Mouse (Mus musculus) kidney, postnatal 25 days (tissue): ENCODE measurements around the gene Wnt7b.

Experiments used
- DNase-seq, 2 experiments: peaks; one replicate each; pipeline ENCODE4 v3.0.0; 2021; ENCODE audit warnings: mixed read lengths in 2 of 2

Wnt7b gene

DNA sequence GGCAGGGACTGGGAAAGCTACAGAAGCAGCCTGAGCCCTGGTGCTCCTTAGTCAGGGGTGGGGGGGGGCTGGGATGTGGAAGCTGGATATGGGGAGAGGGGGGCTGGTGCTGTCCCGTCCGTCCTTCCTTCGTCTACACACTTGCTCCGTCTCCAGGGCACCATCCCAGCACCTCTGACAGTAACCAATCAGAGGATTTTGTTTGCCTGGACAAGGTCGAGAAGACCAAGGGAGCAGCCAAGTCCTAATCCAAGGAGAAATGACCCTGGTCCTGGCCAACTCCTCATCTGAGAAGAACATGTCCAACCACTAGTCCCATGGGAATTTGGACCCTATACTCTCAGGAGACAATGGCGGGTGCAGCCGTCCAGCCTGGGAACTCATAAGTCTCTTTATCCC lies 18.4 kb upstream of the Wnt7b start:
- DNase-seq = peak in 1 of 2 experiments; percentile 41

DNA sequence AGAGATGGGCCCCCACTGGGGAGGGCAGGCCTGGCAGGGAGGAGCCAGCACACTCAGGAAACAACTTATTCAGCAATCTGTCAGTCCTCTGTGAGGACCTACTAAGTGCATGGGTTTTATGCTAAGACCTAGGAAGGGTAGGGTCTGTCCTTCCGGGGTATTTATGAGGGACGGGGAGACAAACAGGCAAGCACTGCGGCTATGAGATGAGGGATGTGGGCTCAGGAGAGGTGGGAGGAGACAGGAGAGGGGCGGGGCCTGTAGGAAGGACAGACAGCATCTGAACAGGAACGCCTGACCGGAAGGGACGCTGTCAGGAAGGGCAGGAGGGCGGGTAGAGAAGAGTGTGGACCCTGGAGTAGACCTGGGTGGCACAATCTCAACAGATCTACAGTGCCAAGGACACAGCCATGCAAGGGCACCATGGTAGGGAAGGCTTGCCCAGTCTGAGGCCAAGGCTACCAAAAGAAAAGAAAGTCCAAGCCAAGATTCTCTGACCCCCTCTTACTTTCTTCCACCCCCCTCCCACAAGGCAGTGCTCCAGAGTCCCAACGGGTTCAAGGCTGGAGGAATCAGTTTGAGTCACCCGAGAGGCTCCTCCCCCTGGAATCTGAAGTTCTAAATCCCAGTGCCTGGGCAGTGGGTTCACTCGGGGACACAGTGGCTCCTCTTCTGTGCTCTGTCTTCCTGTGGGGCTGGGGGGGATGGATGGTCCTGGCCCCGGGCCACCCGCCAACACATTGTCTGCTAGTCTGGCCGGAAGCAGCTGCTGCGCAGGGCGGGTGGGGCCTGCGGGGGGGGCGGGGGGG lies 17.8 kb upstream of the Wnt7b start:
- peak; percentile 93 to 96 for DNase-seq

DNA sequence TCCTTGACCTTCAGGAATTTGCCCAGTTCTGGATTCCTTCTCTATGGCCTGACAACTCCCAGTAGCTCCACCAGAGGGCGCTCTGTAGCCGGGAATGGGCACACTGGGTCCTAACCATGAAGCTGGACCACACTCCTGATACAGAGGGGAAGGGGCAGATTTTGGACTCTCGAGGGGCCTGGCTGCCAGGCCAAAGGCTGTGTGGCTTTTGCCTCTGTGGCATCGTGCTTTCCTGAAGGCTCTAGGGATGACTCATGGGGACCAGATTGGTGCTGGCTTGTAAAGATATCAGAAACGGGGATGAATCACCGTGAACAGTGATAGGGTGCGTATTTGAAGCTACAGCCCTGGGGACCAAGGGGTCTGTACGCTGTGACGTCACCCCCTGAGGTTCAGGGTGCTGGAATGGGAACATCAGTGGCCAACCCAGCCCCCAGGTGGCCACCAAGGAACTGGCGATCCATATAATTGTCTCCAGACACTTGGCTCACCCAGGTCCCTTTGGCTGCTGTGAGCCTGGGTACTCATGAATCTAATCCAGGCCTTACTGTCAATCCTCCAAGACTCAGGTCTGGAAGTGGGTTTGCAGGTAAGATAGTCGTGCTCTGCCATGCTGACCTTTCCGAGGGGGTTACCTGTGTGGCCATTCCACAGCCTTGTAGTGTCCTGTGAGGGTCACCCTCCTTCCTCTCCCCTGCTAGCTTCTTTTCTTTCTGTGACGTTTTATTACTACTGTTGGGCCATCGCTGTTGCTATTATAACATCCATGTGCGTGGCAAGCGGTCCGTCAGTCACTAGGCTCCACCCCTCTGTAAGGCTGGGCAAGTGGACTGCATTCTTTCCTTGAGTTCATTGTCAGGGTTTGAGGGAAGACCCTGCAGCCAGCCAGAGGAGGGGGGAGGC lies 17.0 kb upstream of the Wnt7b start:
- peak; percentile 84 to 87 for DNase-seq

DNA sequence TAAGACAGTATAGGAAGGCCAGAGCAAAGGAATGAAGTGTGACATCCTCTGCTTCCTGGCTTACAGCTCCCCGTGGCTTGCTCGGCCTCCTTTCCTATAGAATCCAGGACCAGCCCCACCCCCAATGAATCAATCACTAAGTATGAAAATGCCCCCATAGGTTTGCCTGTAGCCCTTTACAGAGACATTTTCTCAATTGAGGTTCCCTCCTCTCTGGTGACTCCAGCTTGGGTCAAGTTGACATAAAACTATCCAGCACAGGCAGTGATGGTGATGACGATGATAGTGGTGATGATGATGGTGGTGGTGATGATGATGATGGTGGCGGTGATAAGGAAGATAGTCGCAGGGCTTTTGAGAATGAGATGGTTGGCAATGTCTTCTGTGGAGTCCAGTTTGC lies 16.2 kb upstream of the Wnt7b start:
- DNase-seq = no peak

DNA sequence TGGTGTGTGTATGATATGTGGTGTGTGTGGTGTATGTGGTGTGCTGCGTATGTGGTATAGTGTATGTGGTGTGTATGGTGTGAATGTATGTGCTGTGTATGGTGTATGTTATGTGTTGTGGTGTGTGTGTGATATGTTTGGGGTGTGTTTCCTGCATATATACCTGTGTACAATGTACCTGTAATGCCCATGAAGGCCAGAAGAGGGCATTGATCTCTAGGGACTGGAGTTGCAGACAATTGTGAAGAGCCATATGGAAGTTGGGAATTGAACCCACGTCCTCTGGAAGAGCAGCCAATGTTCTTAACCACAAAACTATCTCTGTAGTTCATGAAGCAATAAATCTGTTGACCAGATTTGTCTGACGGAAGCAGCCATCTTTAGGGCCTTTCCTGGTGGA lies 15.1 kb upstream of the Wnt7b start:
- peak in 1 of 2 experiments; percentile 67 for DNase-seq

DNA sequence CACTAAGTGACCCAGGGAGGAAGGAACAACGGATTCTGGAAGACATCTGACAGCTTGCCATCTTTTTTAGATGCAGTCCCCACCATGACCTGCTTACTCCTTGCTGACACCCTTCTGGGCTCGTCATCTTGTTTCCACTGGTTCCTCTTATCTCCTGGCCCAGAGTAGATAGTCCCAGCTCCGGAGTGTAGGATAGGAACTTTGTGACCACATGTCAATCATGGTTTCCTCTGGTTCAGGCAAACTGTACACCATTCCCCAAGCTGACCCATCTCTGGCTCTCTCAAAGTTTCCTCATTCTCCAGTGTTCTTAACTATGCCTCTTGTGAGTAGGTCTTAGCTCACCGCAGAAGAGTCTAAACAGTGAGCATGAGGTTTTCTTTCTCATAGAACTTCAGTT lies 10.4 kb upstream of the Wnt7b start:
- DNase-seq = no peak

DNA sequence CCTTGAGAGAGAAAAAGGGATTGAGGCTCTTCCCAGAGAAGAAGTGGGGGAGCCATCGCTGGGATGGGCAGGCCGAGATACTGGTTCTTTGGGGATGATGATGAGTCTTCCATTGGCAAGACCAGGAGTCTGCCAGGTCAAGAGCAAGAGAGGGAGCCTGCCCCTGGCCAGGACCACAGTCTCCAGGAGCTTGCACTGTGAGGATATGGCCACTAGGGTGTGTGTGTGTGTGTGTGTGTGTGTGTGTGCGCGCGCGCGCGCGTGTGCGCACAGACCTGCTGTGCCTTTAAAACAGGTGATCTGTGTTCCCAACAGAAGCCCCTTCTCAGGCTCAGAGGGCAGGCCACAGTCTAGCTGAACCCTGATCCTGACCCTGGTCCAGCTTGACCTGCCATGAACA lies 8.6 kb upstream of the Wnt7b start:
- DNase-seq = no peak

DNA sequence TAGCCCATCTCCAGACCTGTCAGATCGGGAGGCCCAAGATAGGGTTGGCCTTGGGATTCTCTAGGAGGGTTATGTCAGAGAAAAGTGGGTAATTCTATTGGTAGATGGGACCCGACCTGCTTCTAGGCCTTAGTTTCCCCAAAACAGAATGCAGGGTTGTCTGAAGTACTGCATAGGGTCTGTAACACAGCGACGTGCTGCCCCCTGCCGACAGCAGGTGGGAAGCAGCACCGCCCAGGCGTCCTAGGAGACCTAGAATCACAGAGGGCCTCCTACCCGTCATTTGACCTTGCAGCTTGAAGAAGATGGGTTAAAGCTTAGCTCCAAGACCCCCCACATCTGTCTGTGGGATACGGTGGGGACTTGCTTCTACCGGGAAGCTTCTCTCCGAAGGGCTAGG lies 1.2 kb upstream of the Wnt7b start:
- DNase-seq = peak; percentile 70 to 82

DNA sequence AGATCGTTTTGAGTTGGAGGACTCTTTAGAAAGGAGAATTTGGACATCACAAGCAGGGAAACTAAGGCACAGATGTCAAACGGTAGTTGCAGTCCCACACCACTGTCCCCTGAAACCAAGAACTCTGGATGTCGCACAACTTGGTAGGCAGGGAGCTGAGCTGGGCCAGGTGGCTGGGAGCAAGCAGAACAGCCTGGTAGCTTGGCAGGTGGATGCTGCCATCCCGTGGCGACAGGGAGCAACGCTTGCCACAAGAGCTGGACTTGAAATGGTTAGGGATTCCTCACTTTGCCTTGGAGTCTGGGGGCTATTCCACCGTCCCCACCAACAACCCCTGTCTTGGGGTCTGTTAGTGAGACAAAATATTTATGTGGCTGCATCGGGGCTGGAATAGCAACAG lies 751 bp upstream of the Wnt7b start:
- DNase-seq = peak; percentile 84 to 87

DNA sequence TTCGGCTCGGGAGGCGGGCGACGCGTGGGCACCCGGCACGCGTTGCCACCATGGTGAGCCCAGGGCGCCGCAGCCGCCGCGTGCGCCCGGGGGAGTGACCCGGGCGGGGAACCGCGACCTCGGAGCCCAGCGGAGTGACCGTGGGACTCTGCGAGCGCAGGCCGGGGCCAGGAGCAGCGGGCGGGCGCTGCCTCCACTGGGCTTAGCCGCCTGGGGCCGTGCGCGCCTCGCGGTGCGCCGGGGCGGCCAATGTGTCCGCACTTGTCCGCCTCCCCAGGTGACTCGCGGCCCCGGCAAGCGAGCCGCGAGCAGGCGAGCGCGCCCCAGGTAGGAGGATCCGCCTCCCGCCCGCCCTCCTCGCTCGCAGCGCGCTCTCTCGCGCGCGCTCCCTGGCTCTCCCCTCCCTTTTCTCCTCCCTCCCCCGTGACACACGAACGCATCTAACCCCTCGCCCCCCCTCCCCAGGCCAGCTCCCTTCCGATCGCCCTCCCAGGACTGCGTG lies 659 bp downstream of the Wnt7b start:
- DNase-seq = peak; percentile 16 to 56

DNA sequence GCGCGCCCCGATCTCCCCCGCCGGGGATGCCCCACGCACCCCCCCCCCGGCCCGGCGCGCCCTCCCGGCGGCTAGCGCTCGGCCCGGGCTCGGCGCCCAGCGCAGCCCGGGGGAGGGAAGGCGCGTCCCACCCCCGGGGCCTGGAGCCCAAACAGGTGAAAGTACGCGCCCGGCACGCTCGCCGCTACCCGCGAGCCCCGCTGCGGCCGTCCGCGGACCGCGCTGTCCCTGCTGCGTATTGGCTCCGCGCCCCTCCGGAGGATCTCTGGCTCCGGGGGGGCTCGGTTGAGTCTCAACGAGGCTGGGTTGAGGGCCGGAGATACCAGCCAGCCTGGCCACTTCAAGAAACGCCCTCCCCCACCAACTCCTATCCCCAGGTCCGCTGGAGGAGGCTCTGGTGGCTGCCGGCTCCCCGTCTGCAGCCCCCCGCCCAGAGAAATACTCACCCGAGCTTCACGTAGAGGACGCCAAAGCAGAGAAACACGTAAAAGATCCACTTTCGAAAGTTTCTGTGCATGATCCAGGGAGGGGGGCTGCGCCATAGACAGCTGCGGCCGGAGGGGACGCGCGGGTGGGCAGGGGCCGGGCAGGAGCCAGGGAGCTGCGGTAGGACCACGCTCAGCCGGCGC lies 1.2 kb downstream of the Wnt7b start:
- no peak for DNase-seq

DNA sequence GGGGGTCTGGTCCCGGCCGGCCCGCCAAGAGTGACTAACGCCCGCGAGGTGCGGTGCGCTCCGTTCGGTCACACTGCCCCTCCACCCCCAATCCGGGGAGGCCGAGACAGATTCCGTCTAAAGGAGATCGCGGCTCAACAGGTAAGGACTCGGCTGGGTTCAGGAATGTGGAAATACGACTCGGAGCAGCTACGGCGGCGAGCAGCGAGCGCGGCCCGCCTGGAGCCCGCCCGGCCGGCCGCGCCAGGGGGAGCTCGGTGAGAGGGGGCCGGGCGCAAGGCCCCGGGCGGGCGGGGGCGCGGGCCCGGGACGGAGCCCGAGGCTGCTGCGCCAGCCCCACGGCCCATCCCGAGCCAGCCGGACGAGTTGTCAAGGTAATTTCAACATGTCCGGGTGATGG lies 1.8 kb downstream of the Wnt7b start:
- peak; percentile 17 to 52 for DNase-seq

DNA sequence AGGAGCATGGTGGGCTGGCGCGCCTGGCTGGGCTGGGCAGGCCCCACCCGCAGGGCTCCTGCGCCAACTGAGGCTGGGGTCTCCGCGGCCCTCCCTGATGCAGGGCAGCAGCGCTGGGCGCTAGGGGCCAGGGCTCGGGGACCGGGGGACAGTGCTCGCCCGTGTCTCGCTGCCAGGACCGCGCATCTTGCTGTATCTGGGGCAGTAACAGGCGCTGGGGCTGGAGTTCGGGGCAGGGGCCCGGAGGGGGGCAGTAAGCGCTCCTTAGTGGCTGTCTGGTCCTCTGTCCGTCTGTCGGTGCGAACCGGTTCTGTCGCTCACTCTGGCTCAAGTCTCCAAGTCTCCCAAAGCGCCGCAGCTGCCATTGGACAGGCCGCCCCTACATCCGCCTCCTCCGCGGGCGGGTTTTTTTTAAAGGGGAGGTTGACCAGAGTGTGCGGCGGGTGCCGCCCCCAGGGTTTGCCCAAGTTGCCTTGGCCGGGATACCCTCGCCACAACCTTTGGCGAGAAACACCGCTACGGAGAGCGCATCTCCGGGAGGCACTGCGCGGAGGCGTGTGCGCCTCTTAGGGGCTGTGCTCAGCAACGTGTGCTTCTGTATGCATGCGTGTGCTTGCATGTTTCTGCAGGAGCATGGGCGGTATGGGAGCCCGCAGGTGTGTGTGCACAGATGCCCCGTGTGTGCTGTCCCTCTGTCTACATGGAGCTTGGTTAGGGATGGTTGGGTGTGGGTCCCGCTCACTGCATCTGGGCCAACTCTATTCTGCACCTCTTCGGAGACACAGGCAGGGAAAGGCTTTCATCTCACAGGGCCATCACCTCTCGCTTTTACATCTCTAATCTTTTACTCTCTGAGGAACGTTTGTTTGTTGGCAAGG lies 4.5 kb downstream of the Wnt7b start:
- no peak for DNase-seq

DNA sequence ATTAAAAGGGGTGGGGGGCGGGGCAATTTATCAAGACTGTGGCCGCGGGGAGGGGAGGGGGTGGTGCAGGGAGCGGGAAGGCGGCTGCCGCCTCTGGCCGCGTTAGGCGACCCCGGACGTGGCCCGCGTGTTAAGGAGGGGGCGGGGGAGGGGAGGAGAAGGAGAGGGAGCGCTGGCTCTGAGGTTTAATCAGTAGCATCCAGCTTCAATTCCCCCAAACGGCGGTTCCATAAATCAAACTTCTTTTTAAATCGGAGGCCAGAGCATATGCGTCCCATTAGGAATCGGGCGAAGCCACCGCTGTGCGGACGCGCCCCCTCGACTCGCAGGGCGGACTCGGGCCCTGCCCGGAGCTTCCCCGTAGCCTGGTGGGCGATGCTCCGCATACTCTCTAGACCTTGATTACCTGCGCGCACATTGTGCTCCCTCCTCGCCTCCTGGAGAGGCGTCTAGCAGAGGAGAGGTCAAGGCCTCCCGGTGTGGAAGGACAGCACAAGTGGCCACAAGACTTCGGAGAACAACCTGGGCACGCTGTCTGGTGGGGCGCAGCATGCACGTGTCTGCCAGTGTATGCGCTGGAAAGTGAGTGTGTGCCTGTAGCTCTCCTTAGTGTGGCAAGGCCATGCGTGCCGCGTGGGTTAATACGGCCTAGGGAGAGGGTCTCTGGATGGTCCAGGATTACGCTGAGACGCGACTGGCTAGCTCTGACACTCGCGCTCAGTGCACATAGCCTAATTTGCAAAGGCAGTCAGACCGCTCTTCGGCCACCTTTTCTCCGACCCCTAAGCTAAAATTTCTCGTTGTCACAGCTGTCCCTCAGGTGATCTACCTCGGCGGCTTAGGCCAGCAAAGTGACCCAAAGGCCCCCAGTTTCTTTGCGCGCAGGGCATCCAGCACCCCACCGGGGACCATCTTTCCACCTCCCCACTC lies 5.5 kb downstream of the Wnt7b start:
- DNase-seq = peak in 1 of 2 experiments; percentile 29

DNA sequence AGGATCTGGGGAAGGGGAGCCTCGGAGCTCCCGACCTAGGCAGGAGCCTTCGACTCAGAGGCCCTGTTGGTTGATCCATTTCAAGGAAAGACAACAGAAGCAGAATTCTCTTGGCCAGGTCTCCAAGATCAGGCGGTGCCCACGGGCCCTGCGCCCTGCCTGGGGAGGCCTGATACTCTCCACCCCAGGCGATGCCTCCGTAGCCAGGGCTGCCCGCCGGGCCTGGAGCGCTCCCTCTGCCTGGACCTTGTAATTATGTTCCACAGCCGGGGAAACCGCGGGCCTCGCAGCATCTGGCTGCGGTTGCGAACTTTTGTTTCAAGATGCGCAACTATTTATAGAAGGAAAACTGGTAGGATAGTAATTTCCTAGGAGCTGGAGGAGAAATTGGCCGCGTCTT lies 6.2 kb downstream of the Wnt7b start:
- no peak for DNase-seq

DNA sequence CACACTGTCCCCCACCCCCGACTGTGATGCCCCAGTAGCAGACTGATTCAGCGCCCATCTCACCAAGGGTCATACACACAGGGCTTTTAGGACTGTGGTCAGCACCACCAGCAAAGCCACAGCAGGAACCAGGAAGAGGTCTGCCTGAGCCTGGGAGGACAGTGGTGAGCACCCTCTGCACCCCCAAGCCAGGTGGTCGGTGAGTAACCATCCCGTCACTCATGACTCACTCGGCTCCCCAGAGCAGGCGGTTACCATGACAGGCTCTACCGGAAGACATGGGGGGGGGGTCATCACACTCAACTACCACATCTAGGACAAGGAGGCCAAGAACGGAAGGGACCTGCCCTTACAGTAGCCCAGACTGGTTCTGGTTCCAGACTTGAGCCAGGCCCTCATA lies 7.7 kb downstream of the Wnt7b start:
- no peak for DNase-seq

DNA sequence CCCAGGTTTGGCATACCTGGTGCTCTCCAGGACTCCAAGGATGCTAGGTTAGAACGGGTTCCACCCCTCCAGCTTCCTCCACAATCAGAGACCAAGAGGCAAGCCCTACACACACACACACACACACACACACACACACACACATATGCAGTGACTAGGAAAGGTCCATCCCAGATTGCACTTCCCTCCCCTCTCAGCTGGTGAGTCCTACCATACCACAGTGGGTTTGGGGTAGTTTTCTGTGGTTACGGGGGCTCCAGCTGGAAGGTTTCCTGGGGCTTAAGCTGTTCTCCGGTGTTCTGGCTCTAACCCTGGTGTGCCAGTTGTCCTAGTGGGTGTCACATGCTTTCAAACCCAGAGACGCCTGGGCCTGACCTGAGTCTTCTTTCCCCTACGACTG lies 8.2 kb downstream of the Wnt7b start:
- no peak for DNase-seq

DNA sequence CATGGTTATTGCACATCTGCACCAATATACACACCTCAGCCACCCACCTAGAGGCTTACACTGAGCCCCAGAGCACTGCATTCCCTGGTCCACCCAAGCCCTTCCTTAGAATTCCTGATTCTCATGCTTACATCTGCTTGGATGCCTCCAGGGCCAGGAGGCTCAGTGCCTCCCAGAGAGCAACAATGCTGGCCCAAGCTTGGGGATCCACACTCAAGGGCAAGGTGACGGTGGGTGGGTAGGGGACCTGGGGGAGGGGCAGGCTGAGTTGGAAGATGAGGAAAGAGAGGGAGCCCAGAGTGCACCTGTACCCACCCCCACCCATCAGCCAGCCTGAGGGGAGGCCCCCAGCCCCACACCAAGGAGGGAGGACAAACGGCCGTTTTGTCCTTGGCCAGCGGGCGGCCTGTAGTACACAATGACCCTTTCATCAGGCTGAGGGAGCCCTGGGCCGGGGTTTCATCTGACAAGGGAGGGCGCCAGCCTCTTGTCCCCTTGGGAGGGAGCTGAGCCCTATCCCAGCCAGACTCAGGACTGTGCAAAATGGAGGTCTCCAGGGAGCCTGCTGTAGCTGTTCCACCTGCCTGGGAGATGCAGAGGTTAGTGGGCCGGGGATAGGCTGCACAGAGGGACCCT lies 9.5 kb downstream of the Wnt7b start:
- DNase-seq = no peak

DNA sequence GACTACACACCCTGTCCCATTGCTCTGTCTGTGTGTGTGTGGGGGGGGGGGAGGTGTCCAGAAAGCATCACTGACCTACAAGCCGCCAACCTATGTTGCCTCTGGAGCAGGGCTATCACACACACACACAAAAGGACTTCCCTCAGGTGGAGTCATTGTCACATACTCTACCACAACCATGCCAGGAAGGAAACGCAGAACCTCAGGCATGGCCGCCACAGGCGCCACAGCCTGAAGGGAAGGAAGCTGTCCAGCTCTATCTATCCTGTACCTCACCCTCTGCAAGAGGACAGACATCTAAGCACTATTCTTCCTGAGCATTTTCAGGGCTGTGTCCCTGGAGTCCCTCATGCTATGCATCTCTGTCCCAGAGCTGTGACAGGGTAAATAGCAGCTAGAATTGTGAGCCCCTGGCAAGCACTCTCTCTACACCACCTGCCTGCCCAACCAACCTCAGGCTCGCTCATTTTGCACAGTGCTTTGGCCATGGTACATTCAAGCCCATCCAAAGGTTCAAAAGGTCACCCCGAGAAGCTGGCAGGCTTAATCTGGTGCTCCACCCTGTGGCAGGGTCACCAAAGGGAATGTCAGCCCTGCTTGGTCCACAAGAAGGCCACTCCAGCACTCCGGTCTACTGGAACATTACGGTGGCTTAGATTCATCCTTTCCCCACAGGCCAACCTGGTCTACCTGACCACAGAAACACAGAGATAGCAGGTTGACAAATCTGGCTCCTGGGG lies 12.1 kb downstream of the Wnt7b start:
- peak; percentile 49 to 62 for DNase-seq
